Mouse (Mus musculus) cerebral cortex, adult 2 months (tissue): ENCODE measurements around the gene Gm10720.

Experiments used
- WGBS: fragments of 180-500 bp; shearing (Covaris S2); methylation state at CpG from one replicate; pipeline ENCODE4 v1.1.7; 2018; 5-methylcytosine and 5-hydroxymethylcytosine counted together

Gene Gm10720

GRCm38 (mm10) chr9:3015354-3015753, at the start of gene Gm10720:
Gm10720 (plus strand) TSS chr9:3015654.
- 69% methylated on average over 5 of the region's 9 CpGs for WGBS

DNA sequence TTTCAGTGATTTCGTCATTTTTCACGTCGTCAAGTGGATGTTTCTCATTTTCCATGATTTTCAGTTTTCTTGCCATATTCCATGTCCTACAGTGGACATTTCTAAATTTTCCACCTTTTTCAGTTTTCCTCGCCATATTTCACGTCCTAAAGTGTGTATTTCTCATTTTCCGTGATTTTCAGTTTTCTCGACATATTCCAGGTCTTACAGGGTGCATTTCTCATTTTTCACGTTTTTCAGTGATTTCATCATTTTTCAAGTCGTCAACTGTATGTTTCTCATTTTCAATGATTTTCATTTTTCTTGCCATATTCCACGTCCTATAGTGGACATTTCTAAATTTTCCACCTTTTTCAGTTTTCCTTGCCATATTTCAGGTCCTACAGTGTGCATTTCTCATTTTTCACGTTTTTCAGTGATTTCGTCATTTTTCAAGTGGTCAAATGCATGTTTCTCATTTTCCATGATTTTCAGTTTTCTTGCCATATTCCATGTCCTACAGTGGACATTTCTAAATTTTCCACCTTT, 14.9 kb upstream of the Gm10720 start, which contains the start of gene Gm10722:
TSS of gene Gm10722 (plus strand) at position 478 of the 528 bp plus-strand sequence.
- WGBS: 75% methylated on average over 12 of the region's 12 CpGs

- WGBS: 67% methylated on average over 8 of the region's 8 CpGs
These were observed 14.4 kb upstream of the Gm10720 start for GRCm38 (mm10) chr9:3001006-3001405.

DNA sequence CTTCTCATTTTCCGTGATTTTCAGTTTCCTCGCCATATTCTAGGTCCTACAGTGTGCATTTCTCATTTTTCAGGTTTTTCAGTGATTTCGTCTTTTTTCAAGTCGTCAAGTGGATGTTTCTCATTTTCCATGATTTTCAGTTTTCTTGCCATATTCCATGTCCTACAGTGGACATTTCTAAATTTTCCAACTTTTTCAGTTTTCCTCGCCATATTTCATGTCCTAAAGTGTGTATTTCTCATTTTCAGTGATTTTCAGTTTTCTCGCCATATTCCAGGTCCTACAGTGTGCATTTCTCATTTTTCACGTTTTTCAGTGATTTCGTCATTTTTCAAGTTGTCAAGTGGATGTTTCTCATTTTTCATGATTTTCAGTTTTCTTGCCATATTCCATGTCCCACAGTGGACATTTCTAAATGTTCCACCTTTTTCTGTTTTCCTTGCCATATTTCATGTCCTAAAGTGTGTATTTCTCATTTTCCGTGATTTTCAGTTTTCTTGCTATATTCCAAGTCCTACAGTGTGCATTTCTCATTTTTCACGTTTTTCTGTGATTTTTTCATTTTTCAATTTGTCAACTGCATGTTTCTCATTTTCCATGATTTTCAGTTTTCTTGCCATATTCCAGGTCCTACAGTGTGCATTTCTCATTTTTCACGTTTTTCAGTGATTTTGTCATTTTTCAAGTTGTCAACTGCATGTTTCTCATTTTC, 13.3 kb upstream of the Gm10720 start:
- 71% methylated on average over 9 of the region's 11 CpGs for WGBS

- 78% methylated on average over 6 of the region's 14 CpGs for WGBS
These were observed 12.6 kb upstream of the Gm10720 start, which contains the start of gene Gm11168 for GRCm38 (mm10) chr9:3002794-3003396. Gm11168 (plus strand) TSS chr9:3003346.

- WGBS: 82% methylated on average over 1 of the region's 5 CpGs
These were observed 9.3 kb upstream of the Gm10720 start for GRCm38 (mm10) chr9:3006179-3006578.

- WGBS: 76% methylated on average over 8 of the region's 8 CpGs
These were observed 8.8 kb upstream of the Gm10720 start for GRCm38 (mm10) chr9:3006636-3007035.

GRCm38 (mm10) chr9:3007272-3007671, 8.2 kb upstream of the Gm10720 start:
- WGBS: 79% methylated on average over 8 of the region's 9 CpGs

- no CpG with 5 or more reads among the region's 5 CpGs for WGBS
These were observed 6.1 kb upstream of the Gm10720 start for GRCm38 (mm10) chr9:3009331-3009730.

- 86% methylated on average over 3 of the region's 7 CpGs for WGBS
These were observed 3.3 kb upstream of the Gm10720 start for GRCm38 (mm10) chr9:3012054-3012621.

- no CpG with 5 or more reads among the region's 11 CpGs for WGBS
These were observed 2.6 kb upstream of the Gm10720 start, which contains the start of gene Gm10721 for GRCm38 (mm10) chr9:3012733-3013279. Gm10721 (plus strand) TSS chr9:3013140.

DNA sequence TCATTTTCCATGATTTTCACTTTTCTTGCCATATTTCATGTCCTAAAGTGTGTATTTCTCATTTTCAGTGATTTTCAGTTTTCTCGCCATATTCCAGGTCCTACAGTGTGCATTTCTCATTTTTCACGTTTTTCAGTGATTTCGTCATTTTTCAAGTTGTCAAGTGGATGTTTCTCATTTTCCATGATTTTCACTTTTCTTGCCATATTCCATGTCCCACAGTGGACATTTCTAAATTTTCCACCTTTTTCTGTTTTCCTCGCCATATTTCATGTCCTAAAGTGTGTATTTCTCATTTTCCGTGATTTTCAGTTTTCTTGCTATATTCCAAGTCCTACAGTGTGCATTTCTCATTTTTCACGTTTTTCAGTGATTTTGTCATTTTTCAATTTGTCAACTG, 442 bp downstream of the Gm10720 start:
- 77% methylated on average over 6 of the region's 6 CpGs for WGBS

- 75% methylated on average over 1 of the region's 9 CpGs for WGBS
These were observed 1.7 kb downstream of the Gm10720 start, which contains the start of gene Gm10719 for GRCm38 (mm10) chr9:3017108-3017507. Gm10719 (plus strand) TSS chr9:3017408.

GRCm38 (mm10) chr9:3018944-3019343, 3.5 kb downstream of the Gm10720 start:
- 68% methylated on average over 9 of the region's 9 CpGs for WGBS

DNA sequence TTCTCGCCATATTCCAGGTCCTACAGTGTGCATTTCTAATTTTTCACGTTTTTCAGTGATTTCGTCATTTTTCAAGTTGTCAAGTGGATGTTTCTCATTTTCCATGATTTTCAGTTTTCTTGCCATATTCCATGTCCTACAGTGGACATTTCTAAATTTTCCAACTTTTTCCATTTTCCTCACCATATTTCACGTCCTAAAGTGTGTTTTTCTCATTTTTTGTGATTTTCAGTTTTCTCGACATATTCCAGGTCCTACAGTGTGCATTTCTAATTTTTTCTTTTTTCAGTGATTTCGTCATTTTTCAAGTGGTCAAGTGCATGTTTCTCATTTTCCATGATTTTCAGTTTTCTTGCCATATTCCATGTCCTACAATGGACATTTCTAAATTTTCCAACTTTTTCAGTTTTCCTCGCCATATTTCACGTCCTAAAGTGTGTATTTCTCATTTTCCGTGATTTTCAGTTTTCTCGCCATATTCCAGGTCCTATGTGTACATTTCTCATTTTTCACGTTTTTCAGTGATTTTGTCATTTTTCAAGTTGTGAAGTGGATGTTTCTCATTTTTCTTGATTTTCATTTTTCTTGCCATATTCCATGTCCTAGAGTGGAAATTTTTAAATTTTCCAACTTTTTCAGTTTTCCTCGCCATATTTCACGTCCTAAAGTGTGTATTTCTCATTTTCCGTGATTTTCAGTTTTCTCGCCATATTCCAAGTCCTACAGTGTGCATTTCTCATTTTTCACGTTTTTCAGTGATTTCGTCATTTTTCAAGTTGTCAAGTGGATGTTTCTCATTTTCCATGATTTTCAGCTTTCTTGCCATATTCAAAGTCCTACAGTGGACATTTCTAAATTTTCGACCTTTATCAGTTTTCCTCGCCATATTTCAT, 4.6 kb downstream of the Gm10720 start:
- WGBS: 81% methylated on average over 17 of the region's 19 CpGs

- 76% methylated on average over 11 of the region's 13 CpGs for WGBS
These were observed 7.0 kb downstream of the Gm10720 start for GRCm38 (mm10) chr9:3022316-3023008.

- WGBS: 78% methylated on average over 12 of the region's 13 CpGs
These were observed 8.0 kb downstream of the Gm10720 start, which contains the start of gene Gm10718 for GRCm38 (mm10) chr9:3023312-3023984. Gm10718 (plus strand) TSS chr9:3023547.

- WGBS: 80% methylated on average over 16 of the region's 16 CpGs
These were observed 8.7 kb downstream of the Gm10720 start for GRCm38 (mm10) chr9:3023985-3024648.

GRCm38 (mm10) chr9:3024912-3025467, 9.5 kb downstream of the Gm10720 start, which contains the start of gene Gm10717:
Gm10717 (plus strand) TSS chr9:3025417.
- 75% methylated on average over 12 of the region's 12 CpGs for WGBS
